Mouse (Mus musculus) brain, adult 2 months (tissue): ENCODE data around the gene H2-T23.
"Not testable (repeated sequence)": the region's sequence is repeated elsewhere in the genome, so short reads cannot be mapped to it uniquely, and the experiment has no call there.

Experiments
- DNase-seq: peaks from one replicate; pipeline ENCODE4 v3.0.0; 2011; ENCODE audit warnings: low read depth, low spot score

H2-T23 gene

GRCm38 (mm10) chr17:36023710-36024654 is 8.7 kb downstream of the H2-T23 start:
- DNase-seq, result peak; percentile 69

GRCm38 (mm10) chr17:36022922-36023321 is 9.7 kb downstream of the H2-T23 start:
- DNase-seq, result no peak

- DNase-seq, result no peak
Observed at GRCm38 (mm10) chr17:36022098-36022497, 10.6 kb downstream of the H2-T23 start.

- no peak for DNase-seq
Observed at GRCm38 (mm10) chr17:36021309-36021708, 11.3 kb downstream of the H2-T23 start.

GRCm38 (mm10) chr17:36020191-36021073 is 12.2 kb downstream of the H2-T23 start, which contains the start of gene H2-T24:
TSS of gene H2-T24 (minus strand) at chr17:36020560.
- DNase-seq, result peak; percentile 50

GRCm38 (mm10) chr17:36019519-36019918 is 13.1 kb downstream of the H2-T23 start:
- DNase-seq, result no peak

GRCm38 (mm10) chr17:36018979-36019378 is 13.7 kb downstream of the H2-T23 start:
- DNase-seq, result no peak

- DNase-seq, result no peak
Observed at GRCm38 (mm10) chr17:36017046-36017445, 15.6 kb downstream of the H2-T23 start.

GRCm38 (mm10) chr17:36014977-36015376 is 17.7 kb downstream of the H2-T23 start:
- DNase-seq, result no peak

GRCm38 (mm10) chr17:36004409-36004808 is 28.2 kb downstream of the H2-T23 start:
- not testable (repeated sequence) for DNase-seq

GRCm38 (mm10) chr17:36003331-36003730 is 29.3 kb downstream of the H2-T23 start:
- no peak for DNase-seq

- peak; percentile 88 for DNase-seq
Observed at GRCm38 (mm10) chr17:36001966-36002365, 30.7 kb downstream of the H2-T23 start.

- DNase-seq, result no peak
Observed at GRCm38 (mm10) chr17:36001121-36001897, 31.3 kb downstream of the H2-T23 start.

- DNase-seq, result no peak
Observed at GRCm38 (mm10) chr17:36000349-36000748, 32.3 kb downstream of the H2-T23 start.

GRCm38 (mm10) chr17:35999356-35999755 is 33.3 kb downstream of the H2-T23 start:
- no peak for DNase-seq

- no peak for DNase-seq
Observed at GRCm38 (mm10) chr17:35998545-35999305, 33.9 kb downstream of the H2-T23 start.

- DNase-seq, result peak; percentile 37
Observed at GRCm38 (mm10) chr17:35997713-35998510, 34.7 kb downstream of the H2-T23 start.

GRCm38 (mm10) chr17:35996949-35997348 is 35.7 kb downstream of the H2-T23 start:
- peak; percentile 98 for DNase-seq

- DNase-seq, result peak; percentile 35
Observed at GRCm38 (mm10) chr17:35994879-35995240, 37.8 kb downstream of the H2-T23 start.
